Mouse (Mus musculus) retina, postnatal 7 days (tissue): ENCODE results near the gene Gm3604.
"Not testable (repeated sequence)": the region's sequence is repeated elsewhere in the genome, so short reads cannot be mapped to it uniquely, and the experiment has no call there.

Experiments
- DNase-seq: peaks from one replicate; pipeline ENCODE4 v3.0.0-alpha.2; 2012; ENCODE audit warnings: low read depth, low spot score

Gene Gm3604

DNA sequence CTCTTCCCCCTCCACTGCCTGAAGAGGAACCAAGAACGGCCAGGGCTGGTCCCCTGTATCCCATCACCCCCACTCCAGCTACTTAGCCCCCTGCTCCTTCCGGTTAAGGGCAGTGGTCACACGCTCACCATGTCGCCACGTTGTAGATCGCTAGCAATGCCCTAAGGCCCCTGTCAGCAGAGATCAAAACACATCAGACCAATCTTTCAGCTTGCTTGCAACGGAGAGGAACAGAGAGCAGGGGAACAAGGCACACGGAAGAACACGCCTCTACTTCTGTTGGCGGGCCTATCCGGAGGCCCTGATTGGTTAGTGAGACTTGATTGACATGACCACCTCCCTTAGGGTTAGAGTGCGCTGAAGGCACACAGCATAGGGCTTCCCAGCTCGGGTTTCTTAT is at the start of gene Gm3604:
Gm3604 (minus strand) TSS at position 226 of the 400 bp plus-strand sequence.
- not testable (repeated sequence) for DNase-seq

GRCm38 (mm10) chr13:62399206-62399605 is 16.2 kb upstream of the Gm3604 start:
- DNase-seq, result not testable (repeated sequence)

- not testable (repeated sequence) for DNase-seq
These were observed 7.2 kb upstream of the Gm3604 start for GRCm38 (mm10) chr13:62390076-62390620.

DNA sequence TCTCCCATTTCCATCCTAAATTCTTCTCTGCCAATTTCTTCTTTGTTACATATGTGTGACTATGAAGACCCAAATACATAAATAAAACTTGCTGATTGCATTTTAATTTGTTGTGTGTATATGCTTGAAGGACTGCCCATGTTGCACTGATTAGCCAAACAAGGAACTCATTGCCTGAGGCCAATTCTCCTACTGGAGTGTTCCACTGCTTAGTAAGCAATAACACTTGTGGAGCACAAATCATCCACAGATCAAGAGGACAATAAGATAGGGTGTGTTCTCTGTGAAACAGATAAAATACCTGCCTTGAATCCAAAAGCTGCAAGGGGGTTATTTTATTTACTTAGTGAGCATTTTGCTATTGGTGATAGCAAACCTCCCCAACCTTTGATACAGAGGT is 51.2 kb downstream of the Gm3604 start:
- no peak for DNase-seq

- no peak for DNase-seq
These were observed 51.6 kb downstream of the Gm3604 start for GRCm38 (mm10) chr13:62331381-62331780.
